Mouse (Mus musculus): ENCODE results near the gene Atp1a1. TPM values are rescaled to one million over a fixed set of nuclear protein-coding genes. Genes with fewer than 3 reads are reported as not detected.

Atp1a1 gene
- total RNA-seq, 2 experiments from 2014 or later: 71.2 to 86.4 TPM

DNA sequence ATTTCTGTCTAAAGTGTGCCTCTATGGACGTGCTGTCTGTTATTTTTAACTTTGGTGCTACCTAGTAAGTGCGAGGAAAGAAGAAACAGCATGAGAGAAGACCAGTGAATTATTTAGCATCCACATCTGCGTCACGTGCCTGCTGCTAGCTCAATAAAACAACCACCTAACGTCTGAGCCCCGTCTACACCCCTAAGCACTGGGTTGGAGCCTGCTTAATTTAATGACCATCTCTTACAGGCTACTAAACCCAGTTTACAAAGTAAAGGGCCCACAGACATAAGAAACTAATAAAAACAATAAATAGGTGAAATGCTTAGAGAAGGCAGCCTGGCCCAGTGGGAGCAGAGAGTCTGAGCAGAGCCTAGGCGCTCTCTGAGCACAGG is 11.2 kb downstream of the Atp1a1 start:
- no peak for DNase-seq

DNA sequence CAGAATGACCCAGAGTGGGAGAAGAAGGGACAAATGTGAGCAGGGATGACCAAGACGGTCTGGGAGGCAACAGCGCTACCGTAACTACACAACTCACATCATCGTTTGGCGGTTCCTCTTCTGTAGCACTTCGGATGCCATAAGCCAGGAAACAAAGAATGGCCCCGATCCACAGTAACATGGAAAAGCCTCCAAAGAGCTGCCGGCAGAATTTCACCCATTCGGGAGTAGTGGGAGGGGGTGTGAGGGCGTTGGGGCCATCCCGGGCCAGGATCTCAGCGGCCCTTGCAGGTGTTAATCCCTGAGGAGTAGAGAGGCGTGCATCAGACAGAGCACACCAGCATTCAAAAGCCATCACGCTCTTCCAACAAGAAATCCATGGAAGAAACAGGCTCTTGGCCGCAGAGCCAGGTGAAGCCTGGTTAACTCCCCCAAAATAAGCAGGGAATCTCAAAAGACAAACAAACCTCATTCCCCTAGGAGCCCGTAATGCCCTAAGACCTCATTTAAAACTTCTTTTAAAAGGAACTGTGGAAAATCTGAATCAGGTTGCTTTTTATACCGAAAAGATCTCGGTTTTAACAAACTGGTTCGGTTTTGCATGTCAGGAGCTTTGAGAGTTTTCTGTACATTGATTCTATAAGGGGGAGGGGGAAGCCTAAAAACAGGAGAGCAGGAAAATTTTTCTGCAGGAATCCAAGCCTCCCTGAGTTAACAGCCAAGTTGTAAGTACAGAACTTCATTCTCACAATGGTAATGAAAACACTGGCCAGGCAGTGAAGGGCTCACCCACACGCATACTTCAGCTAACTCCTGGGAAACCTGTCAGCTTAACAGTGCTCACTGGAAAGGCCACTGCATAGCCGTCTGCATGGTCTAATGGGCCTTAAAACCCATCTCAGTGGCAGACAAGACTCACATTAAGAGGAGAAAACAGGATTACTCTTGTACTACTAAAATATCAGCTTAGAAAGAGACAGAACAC is 11.9 kb downstream of the Atp1a1 start:
- DNase-seq: no peak

DNA sequence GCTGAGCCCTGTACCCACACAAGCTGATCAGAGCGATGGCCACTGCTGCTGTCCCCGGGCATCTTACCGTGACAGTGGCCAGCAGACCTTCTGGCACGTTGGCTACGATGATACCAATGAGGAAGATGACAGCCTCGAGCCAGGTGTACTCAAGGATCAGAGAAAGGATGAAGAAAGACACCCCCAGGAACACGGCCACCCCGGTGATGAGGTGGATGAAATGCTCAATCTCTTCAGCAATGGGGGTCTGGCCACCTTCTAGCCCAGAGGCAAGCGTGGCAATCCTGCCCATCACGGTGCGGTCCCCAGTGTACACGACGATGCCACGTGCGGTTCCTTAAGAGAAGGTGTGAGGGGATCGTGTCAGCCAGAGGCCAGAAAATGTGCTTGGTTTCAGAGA is 14.1 kb downstream of the Atp1a1 start:
- DNase-seq: no peak

DNA sequence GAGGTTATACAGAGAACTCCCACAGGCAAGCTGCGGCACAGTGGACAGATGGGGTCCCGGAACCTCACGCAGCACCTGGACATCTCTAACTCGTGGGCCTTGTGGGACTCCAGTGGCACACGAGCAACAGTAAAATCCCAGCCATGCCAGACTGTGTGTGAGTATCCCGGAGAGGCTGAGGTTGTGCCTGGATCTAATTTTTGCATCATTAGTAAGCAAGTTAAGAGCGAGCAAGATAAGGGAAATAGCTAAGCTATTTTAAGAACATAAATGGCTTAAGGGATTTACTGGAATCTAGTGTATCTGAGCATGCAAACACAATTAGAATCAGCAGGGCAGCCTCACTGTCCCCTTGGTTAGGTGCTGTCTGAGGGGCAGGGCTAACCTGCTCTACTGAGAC is 16.2 kb downstream of the Atp1a1 start:
- no peak for DNase-seq

DNA sequence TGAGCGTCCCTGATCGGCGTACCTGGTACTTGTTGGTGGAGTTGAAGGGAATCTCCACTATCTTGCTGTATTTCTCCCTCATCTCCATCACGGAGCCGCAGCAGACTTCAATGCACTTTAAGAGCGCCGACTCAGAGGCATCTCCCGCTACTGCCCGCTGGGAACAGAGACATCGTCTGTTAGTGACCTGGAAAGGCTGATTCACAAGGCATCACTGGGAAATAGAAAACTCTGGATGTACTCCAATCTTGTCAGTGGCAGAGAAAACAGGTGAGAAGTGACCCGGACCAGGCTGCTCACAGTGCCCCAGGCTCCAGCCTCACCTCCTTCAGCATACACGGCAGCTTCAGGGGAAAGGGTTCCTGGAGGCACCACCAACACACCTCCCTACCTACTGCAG is 17.7 kb downstream of the Atp1a1 start:
- DNase-seq: no peak

DNA sequence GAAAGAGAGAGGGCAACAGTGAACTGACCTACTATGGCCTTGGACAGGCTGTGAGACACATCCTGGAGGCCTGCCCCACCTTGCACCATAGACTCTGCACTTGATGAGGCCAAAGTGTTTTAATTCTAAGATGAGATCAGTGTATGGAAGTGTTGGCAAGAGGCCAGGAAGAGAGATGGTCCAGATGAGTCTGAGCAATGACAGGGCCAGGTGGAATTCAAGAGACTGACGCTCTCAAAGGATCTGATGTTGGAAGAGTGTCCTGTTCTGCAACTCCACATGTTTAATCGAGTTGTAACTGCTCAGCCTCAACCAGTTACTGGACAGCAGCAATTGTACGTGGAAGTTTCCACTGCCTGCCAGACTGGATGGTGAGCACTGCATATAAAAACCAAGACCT is 26.4 kb downstream of the Atp1a1 start:
- no peak for DNase-seq

DNA sequence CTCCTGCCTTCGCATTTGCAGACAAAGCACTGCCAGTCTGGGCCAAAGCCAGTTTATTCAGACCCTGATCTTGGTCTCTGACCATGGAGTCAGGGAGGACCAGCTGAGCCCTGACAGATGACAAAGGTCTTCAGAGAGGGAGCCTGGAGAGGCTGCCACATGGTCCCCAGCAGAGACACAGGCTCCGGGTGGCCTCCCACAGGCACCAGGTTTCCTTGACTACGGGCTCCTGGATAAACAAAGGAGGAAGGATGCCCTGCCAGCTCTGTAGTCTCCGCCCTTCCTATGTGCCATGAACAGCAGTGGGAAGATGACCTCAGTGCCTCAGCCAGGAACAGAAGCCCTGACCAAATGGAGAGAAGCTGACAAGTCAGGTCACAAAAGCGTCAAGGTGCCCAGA is 27.1 kb downstream of the Atp1a1 start:
- DNase-seq: no peak

DNA sequence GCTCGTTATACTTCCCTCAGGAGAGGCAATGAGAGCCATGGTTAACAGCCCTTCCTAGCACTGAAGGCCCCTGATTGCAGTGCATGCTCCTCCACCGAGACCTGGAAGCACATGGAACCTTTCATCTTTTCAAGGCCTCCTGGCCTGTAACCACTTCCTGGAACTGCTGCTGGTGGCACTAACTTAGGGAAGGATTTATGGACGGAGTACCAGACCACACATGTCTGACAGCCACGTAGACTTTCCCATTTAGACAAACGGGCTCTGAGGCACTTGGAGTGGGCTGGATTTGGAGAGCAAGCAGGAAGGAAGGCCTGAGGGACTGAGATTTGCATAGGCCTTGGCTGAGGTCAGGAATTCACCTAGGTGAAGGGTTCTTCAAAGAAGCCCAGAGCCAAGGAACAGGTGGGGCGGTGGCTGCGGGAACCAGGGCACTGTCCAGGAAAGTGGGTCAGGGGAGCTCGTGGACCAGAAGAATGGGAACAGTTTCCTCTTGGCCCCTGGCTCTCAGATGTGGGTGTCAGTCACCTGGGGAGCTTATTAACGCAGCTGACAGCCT is 28.9 kb downstream of the Atp1a1 start:
- no peak for DNase-seq

DNA sequence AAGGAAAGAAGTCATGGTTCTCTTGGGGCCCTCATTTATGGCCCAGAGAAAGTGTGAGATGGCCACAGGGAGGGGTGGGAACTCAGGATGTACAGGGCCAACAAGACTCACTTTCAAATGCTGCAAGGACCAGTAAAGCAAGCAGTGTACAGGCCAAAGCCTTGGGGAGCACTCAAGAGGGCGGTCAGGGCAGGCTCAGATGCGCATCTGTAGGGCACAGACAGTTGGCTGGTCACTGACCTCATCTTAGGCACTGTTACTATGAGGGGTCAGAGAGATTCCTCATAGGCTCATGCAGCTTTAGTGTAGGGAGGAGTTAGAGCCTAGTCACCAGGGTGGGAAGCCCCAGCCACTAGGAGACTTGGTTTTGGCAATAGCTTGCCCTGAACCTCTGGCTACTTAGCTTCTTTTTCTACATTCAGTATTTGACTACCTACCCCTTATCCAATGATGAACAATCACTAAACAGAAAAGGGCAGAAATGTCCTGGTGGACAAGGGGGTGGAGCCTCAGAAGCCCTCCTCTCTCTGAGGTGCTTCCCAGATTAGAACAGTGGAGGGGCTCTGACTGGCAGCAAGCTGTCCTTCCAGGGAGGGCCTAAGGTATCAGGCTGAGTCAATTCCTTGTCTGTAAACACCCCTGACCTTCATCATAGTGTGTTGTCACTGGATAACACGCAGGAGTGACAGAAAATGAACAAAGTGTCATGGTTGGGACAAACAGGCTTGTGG is 29.9 kb downstream of the Atp1a1 start:
- no peak for DNase-seq

DNA sequence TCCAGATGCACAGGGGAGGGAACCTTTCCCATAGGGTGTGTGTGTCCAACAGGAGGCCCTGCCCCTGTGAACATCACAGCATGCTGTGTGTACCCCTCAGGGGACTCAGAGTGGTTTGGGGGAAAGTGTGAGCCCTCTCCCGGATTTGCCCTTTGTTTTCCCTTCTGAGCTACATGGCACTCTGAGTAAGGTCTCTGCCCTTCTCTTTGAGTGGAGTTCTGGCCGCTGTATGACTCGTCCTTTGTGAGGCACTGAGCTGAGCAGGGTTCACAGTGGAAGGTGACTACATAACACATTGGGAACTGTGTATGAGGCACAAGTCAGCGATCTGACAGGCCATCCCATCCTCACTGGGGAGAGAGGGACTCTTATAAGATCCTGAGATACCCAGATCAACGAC is 31.5 kb downstream of the Atp1a1 start:
- no peak for DNase-seq

DNA sequence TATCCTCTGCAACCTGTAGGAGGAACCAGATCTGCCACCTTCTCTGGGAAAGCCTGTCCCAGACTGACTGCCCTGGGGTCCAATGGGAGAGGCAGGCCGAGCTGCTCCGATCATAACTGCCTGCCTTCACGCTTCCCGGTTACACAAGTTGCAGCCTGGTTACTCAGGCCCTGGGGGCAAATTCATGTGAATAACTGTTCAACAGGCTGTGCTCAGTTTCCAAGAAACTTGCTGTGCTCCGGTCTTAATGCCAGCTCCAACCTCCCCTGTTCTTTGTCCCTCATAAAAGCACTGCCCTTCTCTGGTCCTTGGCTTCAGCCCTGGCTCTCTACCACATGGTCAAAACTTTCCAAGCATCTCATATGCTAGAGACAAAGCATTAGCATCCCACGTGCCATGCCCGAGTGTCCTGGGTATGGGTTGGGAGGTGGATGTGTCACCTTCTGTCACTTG is 32.3 kb downstream of the Atp1a1 start:
- no peak for DNase-seq

DNA sequence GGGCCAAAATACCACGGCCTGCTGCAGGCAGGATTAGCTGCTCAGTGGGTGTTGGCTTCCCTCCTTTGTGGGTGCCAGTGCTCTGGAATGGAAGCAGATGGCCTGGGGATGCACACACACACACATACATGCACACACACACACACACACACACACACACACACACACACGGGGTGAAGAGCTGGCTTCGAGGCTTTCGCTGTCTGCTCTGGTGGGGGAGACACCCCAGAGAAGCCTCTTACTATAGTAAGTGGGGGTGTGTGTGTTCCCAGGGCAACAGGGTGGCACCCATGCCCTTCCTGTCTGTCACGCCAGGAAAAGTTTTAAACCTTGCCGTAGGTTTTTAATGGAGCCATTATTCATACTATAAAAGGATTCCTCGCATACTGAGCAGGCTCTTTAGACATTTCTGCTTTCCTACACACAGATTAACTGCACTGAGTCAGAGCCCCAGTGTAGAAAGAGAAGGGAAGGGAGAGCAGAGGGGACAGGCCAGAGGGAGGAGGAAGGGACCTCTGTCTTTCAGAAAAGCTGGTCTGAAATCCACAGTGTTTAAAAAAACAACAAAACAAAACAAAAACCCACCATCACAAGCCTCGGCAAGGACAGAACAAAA is 32.9 kb downstream of the Atp1a1 start:
- DNase-seq: no peak

DNA sequence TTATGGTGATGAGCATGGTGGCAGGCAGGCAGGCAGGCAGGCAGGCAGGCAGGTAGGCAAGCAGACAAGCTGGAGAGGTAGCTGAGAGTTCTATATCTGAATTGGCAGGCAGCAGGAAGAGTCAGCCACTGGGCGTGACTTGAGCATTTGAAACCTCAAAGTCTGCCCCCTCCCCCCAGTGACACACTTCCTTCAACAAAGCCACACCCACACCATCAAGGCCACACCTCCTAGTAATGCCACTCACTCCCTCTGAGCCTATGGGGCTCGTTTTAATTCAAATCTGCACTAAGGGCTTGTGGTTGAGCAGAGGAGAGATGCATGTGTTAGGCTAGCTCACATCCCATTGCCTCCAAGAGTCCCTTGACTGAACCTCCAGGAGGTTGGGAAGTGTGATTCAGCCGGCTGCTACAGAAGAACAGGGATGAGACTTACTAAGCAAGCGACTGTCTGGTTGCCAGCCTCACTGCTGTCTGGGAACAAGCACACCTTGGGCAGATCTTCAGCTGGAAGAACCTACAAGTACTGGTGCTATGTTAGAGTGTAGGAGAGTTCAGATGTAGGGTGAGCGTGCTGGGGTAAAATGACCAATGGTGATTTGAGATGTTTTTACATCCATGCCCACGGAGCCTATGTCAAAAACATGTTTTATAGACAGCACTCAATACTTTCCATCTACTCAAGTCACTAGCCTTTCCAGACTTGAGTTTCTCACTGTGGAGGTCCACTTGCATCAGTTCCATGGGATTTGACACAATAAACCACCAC is 33.6 kb downstream of the Atp1a1 start:
- DNase-seq: no peak

DNA sequence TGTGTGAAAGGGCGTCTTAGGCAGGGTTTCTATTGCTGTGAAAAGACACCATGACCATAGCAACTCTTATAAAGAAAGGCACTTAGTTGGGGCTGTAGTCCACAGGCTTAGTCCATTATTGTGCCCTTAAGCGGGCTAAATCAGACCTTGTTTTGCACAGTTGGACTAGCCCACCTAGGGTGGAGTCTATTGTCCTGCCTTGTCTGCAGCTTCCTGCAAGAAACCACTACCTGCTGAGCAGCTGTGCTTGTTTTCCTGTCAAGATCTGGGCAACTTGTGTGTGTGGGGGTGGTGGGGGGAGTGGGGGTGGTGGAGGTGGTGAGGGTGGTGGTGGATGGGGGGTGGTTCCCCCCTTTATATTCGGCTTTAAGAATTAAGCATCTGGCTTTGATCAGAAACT is 34.2 kb downstream of the Atp1a1 start:
- DNase-seq: no peak

DNA sequence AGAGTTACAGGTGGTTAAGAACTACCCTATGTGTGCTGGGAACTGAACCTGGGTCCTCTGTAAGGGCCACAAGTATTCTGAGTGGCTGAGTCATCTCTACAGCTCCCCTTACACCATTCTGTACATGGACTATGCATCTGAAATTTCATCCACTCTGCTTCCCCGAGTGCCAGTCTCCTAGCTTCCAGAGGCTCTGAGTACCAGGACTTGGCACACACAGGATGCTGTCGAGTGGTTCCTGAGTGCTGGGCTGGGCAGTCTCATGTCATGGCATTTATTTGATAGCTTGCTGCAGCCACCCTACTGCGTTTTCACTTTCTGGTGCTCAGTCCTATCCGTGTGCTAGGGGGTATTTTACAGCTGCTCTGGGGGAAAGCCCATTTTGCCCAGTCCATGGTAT is 35.9 kb downstream of the Atp1a1 start:
- no peak for DNase-seq

DNA sequence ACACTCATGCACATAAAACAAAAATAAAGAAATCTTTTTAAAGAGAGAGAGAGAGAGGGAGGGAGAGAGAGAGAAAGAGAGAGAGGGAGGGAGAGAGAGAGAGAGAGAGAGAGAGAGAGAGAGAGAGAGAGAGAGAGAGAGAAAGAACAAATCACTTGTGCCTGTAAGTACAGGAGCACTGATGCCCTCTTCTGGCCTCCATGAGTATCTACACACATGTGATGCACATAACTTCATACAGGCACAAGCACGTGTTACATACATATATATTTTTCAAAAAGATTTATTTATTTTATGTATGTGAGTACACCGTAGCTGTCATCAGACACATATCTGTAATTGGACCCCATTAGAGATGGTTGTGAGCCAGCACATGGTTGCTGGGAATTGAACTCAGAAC is 40.5 kb downstream of the Atp1a1 start:
- no peak for DNase-seq

DNA sequence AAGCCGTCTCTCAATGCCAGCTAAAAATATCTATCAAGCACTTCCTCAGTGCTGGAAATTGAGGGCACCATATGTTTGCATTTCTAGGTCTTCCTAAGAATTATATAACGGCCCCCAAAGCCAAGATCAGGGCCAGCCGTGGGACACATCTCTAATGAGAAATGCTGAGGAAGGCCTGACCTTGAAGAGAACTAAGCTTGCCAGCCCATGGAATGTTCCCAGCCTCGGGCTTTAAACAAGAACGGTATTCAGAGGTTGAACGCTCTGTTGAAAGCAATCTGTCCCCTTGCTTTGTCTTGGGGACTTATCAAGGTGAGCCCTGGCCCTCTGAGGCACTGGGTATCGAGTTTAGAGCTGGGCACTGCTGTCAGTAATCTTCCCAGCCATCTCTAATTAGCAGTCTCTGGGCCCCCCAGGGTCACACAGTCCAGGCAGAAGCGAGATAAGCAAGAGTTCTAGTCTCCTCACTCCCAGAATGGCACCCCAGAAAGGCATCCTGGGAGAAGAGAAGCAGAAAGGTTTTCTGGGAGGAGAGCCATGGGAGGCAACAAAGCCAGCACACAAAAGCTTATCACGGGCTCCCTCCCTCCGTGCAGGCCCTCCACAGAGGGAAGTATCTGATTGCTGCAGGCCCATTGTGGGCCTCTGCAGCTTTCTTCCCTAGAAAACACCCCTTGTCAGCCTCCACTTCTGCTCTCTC is 41.8 kb downstream of the Atp1a1 start:
- DNase-seq: no peak

DNA sequence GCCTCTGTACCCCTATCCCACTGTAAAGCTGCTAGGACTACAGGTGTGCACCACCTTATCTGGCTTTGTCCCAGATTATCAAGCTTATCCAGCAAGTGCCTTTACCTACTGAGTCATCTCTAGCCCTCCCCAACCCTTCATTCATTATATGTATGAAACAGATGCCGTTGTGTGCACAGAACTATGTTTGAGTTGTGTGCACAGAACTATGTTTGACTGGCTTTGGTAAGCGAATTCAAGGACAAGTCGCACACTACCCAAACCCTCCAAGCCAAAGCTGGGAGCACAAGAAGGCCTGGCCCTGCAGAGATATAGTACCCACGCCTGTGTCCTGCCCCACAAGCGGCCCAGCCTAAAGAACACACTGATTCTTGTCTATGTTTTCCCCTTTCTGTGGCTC is 42.5 kb downstream of the Atp1a1 start:
- DNase-seq: no peak

DNA sequence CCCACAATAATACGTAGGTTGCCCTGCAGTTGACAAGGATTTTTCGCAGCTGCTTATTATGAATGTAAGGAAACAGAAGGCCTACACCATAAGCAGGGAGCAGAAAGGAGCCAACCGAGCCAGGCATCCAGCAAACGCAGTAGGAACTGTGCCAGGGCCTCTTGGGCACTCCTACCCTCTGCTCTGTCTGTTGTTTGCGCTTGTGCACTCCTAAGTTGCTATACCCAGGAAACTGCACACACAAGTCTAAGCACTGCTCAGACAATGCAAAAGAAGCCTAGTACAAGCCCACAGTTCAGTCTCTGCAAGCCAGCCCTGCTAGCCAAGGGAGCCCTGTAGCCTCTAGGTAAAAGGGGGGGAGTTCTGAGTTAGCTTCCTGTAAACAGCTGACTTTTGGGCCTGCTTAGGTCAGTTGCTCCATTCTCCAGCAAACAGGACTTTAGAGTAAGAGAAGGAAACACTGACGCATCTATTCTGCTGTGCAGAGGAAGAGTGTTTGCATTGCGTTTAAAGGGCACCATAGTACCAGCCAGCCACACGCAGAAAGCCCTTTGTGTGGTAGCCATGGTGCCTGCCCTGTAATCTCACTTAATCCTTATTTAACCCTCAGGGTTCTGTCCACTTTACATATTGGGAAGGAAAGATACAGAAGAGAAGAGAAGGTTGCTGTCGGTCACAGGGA is 43.5 kb downstream of the Atp1a1 start:
- DNase-seq: no peak

DNA sequence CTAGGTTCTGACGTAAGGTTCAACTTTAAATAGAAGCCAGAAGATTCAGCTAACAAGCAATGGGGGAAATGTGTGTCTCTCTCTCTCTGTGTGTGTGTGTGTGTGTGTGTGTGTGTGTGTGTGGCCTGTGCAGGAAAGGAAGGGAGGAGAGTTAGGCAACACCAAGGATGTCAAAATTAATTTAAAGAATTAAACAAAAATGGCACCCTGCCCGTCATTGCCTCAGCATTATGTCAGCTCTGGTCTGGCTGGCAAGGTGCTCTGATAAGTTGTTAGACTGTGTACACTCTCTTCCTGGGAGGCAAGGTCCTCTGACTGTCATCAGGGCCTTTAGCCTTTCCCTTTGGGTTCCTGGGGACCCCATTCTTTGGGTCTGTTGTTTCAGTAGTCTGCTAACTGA is 47.8 kb downstream of the Atp1a1 start:
- DNase-seq: no peak
